Mouse (Mus musculus) hindbrain, embryonic 12.5 days (tissue): Measurements from ENCODE around the gene Blzf1. TPM values are rescaled to one million over a fixed set of nuclear protein-coding genes. Genes with fewer than 3 reads are reported as not detected.

Experiments used
- ATAC-seq: fragments of 200-750 bp; cut with Nextera tagmentation; 2 replicates; pipeline ENCODE4 v1.8.0; 2017; ENCODE audit warnings: moderate TSS enrichment; ENCODE audit not compliant: low FRiP score
- H3K27ac ChIP-seq: fragments of 300-500 bp; sonication (generic); 2 replicates; pipeline ENCODE4 v1.5.1; 2016; ENCODE audit warnings: mild to moderate bottlenecking
- H3K27me3 ChIP-seq: fragments of 300-500 bp; sonication (generic); 2 replicates; pipeline ENCODE4 v1.6.1; 2016; ENCODE audit warnings: mild to moderate bottlenecking
- H3K36me3 ChIP-seq: fragments of 300-500 bp; sonication (generic); 2 replicates; pipeline ENCODE4 v1.6.1; 2016; ENCODE audit warnings: mild to moderate bottlenecking
- H3K4me1 ChIP-seq: fragments of 300-500 bp; sonication (generic); 2 replicates; pipeline ENCODE4 v1.6.1; 2016
- H3K4me2 ChIP-seq: fragments of 300-500 bp; sonication (generic); replicated peaks from 2 replicates; pipeline ENCODE4 v1.6.1; 2016; ENCODE audit warnings: mild to moderate bottlenecking
- H3K4me3 ChIP-seq: fragments of 300-500 bp; sonication (generic); 2 replicates; pipeline ENCODE4 v1.5.1; 2016; ENCODE audit warnings: mild to moderate bottlenecking
- H3K9ac ChIP-seq: fragments of 300-500 bp; sonication (generic); 2 replicates; pipeline ENCODE4 v1.6.1; 2016; ENCODE audit warnings: mild to moderate bottlenecking, moderate library complexity
- H3K9me3 ChIP-seq: fragments of 300-500 bp; sonication (generic); replicated peaks from 2 replicates; pipeline ENCODE4 v1.6.1; 2016; ENCODE audit warnings: mild to moderate bottlenecking
- WGBS: fragments of 180-500 bp; shearing (Covaris S2); methylation state at CpG from one replicate; pipeline ENCODE4 v1.1.7; 2016; 5-methylcytosine and 5-hydroxymethylcytosine counted together
- polyA plus RNA-seq: library from polyadenylated mRNA; unstranded; fragments of >200 nt; fragmentation: Nextera tagmentation; extraction: Ambion mirVana; gene quantifications from 2 replicates; pipeline ENCODE4 v1.2.1, GENCODE M21; 2016

Blzf1 gene
- polyA plus RNA-seq, 1 experiment from 2014 or later: 31.0 TPM

- WGBS: 63% methylated on average over 15 of the region's 15 CpGs
Observed at GRCm38 (mm10) chr1:164287406-164287805, 19.9 kb downstream of the Blzf1 start.

GRCm38 (mm10) chr1:164284007-164284406 lies 23.3 kb downstream of the Blzf1 start:
- 97% methylated on average over 3 of the region's 3 CpGs for WGBS
- no peaks in the 10 kb centered on the region for H3K4me1 ChIP-seq
- no peak overlapping the region for H3K4me2 ChIP-seq
- no peak overlapping the region for H3K9ac ChIP-seq
- no peak for ATAC-seq
- 0 out of 2 replicates have a peak, but pooled peaks cover 3% of the 10 kb centered on the region for H3K36me3 ChIP-seq
- H3K4me3 ChIP-seq: no peak overlapping the region
- no peaks in the 10 kb centered on the region for H3K9me3 ChIP-seq
- H3K27ac ChIP-seq: no peak overlapping the region
- H3K27me3 ChIP-seq: no peaks in the 10 kb centered on the region

More at GRCm38 (mm10) chr1:164287406-164287805, 19.9 kb downstream of the Blzf1 start:
- Histone ChIP-seq H3K4me2 (no peak overlapping the region), H3K4me1 (no peaks in the 10 kb centered on the region), H3K4me3 (no peak overlapping the region), H3K27me3 (no peaks in the 10 kb centered on the region), H3K9ac (no peak overlapping the region), H3K36me3 (peaks cover 19% of the 10 kb centered on the region), H3K27ac (no peak overlapping the region), H3K9me3 (no peaks in the 10 kb centered on the region)
- no peak for ATAC-seq

DNA sequence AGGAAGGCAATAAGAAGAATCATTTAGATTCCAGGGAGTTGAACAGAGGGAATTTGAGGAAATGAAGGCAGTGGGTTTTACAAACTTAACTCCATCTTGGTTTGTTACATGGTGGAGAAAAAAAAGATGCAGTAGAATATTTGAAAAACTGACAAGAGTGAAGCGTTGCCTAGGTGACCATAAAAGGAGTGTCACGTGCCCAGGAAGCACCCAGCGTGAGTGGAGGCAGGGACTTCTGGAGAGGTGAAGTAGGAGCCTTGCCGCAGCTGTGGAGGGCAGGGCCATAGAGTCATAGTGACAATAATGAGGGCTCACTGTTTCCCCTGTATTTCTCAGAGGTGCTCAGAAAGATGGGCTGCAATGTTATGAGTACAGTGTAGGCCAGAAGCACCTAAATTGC lies 28.0 kb downstream of the Blzf1 start:
- H3K9me3 ChIP-seq: no peaks in the 10 kb centered on the region
- no peak for ATAC-seq
- H3K27me3 ChIP-seq: no peaks in the 10 kb centered on the region
- peaks cover 3% of the 10 kb centered on the region; the same call in 1 of the 2 replicates for H3K4me1 ChIP-seq
- WGBS: 80% methylated on average over 4 of the region's 4 CpGs
- no peak overlapping the region for H3K4me2 ChIP-seq
- no peak overlapping the region for H3K4me3 ChIP-seq
- 0 out of 2 replicates have a peak, but pooled peaks cover 3% of the 10 kb centered on the region for H3K36me3 ChIP-seq
- no peak overlapping the region for H3K27ac ChIP-seq
- H3K9ac ChIP-seq: no peak overlapping the region

DNA sequence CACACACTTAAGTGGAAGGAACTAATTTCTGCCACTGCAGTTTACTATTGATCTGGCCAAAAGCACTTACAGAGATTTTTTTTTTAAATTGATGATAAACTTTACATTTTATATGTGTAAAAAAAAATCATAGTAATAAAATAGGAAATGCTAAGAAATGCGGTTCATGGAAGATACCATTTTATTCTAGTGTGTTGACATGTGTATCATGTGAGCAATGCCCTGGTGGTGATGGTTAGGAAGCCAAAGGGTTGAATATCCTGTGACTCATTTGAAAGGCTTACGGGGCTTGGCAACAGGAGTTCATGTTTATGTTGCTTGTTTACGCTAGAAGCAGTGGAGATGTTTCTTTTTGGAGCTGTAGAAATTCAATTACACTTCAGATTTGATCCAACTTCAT lies 30.7 kb downstream of the Blzf1 start:
- H3K27me3 ChIP-seq: peaks cover 5% of the 10 kb centered on the region; the same call in 1 of the 2 replicates
- ATAC-seq: no peak
- H3K36me3 ChIP-seq: 0 out of 2 replicates have a peak, but pooled peaks cover 3% of the 10 kb centered on the region
- no peak overlapping the region for H3K4me3 ChIP-seq
- no peak overlapping the region for H3K27ac ChIP-seq
- no peak overlapping the region for H3K9ac ChIP-seq
- no peak overlapping the region for H3K4me2 ChIP-seq
- no peaks in the 10 kb centered on the region for H3K9me3 ChIP-seq
- 91% methylated on average over 3 of the region's 3 CpGs for WGBS
- peaks cover 3% of the 10 kb centered on the region; the same call in 1 of the 2 replicates for H3K4me1 ChIP-seq

GRCm38 (mm10) chr1:164275455-164275954 lies 31.8 kb downstream of the Blzf1 start, which contains the start of gene Ccdc181:
Gene Ccdc181 (plus strand): TSS chr1:164275585.
- peak within 1 kb of the TSS; percentile 63 for H3K4me3 ChIP-seq
- H3K4me2 ChIP-seq: peak within 1 kb of the TSS; percentile 65
- peak within 1 kb of the TSS; percentile 67 for H3K9ac ChIP-seq
- H3K27ac ChIP-seq: peak within 1 kb of the TSS; percentile 73
- H3K4me1 ChIP-seq: peaks cover 3% of the 10 kb centered on the region; the same call in 1 of the 2 replicates
- no peaks in the 10 kb centered on the region for H3K36me3 ChIP-seq
- H3K9me3 ChIP-seq: no peaks in the 10 kb centered on the region
- under 1% methylated on average over 31 of the region's 31 CpGs for WGBS
- H3K27me3 ChIP-seq: peaks cover 5% of the 10 kb centered on the region; the same call in 1 of the 2 replicates
- ATAC-seq: peak; percentile 100

DNA sequence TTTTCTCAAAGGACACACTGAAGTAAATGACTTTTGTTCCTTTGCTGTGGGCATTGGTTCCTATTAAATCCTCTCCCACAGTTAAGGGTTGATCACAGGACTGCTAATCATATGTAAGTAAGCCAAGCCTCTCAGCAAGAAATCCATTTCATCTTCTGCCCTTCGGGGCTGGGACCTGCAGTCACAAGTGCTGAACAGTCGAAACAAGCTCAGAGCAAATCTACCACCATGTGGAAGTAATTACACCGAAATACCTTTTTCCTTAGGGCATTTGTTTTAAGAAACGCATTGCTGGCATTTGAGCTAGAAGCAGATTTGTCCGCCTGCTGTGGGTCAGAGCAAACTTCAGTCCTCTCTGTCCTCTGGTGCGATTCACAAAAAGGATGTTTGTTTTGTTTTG lies 33.6 kb downstream of the Blzf1 start:
- no peak overlapping the region for H3K27ac ChIP-seq
- no peak for ATAC-seq
- H3K9me3 ChIP-seq: no peaks in the 10 kb centered on the region
- H3K4me3 ChIP-seq: no peak overlapping the region
- H3K36me3 ChIP-seq: no peaks in the 10 kb centered on the region
- H3K4me1 ChIP-seq: peaks cover 3% of the 10 kb centered on the region; the same call in 1 of the 2 replicates
- WGBS: 67% methylated on average over 6 of the region's 6 CpGs
- peaks cover 5% of the 10 kb centered on the region; the same call in 1 of the 2 replicates for H3K27me3 ChIP-seq
- H3K9ac ChIP-seq: no peak overlapping the region
- H3K4me2 ChIP-seq: no peak overlapping the region

DNA sequence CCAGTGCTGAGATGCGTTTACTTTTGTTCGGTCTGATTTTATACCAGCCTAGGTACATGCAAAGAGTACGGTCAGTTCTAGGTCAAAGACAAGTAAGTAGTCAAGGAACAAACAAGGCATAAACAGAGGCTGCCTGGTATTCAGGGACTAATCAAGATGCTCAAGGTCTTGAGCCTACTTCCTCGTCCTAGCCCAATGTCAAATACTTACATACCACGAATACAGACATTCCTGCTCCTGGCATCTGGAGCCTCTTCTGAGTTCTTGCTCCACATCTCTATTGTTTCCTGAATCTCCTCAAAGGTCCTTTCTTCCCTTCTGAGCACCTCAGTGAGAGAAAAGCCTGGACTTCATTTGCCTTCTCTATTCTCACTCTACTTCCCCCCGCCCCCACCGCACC lies 36.3 kb downstream of the Blzf1 start:
- Histone ChIP-seq H3K4me3 (no peak overlapping the region), H3K9ac (no peak overlapping the region), H3K4me1 (peaks cover 2% of the 10 kb centered on the region; the same call in 1 of the 2 replicates), H3K9me3 (no peaks in the 10 kb centered on the region), H3K27ac (no peak overlapping the region), H3K27me3 (peaks cover 5% of the 10 kb centered on the region; the same call in 1 of the 2 replicates), H3K36me3 (no peaks in the 10 kb centered on the region), H3K4me2 (no peak overlapping the region)
- WGBS: 88% methylated on average over 7 of the region's 7 CpGs
- ATAC-seq: no peak

- Histone ChIP-seq H3K36me3 (peaks cover 20% of the 10 kb centered on the region), H3K4me1 (no peaks in the 10 kb centered on the region), H3K27ac (no peak overlapping the region), H3K9ac (no peak overlapping the region), H3K4me2 (no peak overlapping the region), H3K4me3 (no peak overlapping the region), H3K9me3 (no peaks in the 10 kb centered on the region), H3K27me3 (no peaks in the 10 kb centered on the region)
- ATAC-seq: no peak
- WGBS: 93% methylated on average over 7 of the region's 7 CpGs
Observed at GRCm38 (mm10) chr1:164261553-164261952, 45.7 kb downstream of the Blzf1 start.

GRCm38 (mm10) chr1:164260171-164261028 lies 46.9 kb downstream of the Blzf1 start:
- H3K9me3 ChIP-seq: no peaks in the 10 kb centered on the region
- no peak overlapping the region for H3K4me3 ChIP-seq
- no peak for ATAC-seq
- H3K27me3 ChIP-seq: no peaks in the 10 kb centered on the region
- no peak overlapping the region for H3K4me2 ChIP-seq
- no peak overlapping the region for H3K9ac ChIP-seq
- peaks cover 20% of the 10 kb centered on the region for H3K36me3 ChIP-seq
- H3K4me1 ChIP-seq: no peaks in the 10 kb centered on the region
- WGBS: 83% methylated on average over 16 of the region's 16 CpGs
- H3K27ac ChIP-seq: no peak overlapping the region

- ATAC-seq: no peak
- peaks cover 9% of the 10 kb centered on the region for H3K36me3 ChIP-seq
- H3K4me3 ChIP-seq: no peak overlapping the region
- H3K9me3 ChIP-seq: no peaks in the 10 kb centered on the region
- H3K27ac ChIP-seq: no peak overlapping the region
- no peaks in the 10 kb centered on the region for H3K27me3 ChIP-seq
- H3K4me1 ChIP-seq: peaks cover 12% of the 10 kb centered on the region
- no peak overlapping the region for H3K9ac ChIP-seq
- WGBS: 78% methylated on average over 3 of the region's 3 CpGs
- no peak overlapping the region for H3K4me2 ChIP-seq
Observed at GRCm38 (mm10) chr1:164254836-164255235, 52.5 kb downstream of the Blzf1 start.

GRCm38 (mm10) chr1:164252551-164252950 lies 54.7 kb downstream of the Blzf1 start:
- H3K4me3 ChIP-seq: no peak overlapping the region
- no peak overlapping the region for H3K4me2 ChIP-seq
- H3K27me3 ChIP-seq: no peaks in the 10 kb centered on the region; the same call in 1 of the 2 replicates
- H3K27ac ChIP-seq: no peak overlapping the region
- no peak for ATAC-seq
- no peaks in the 10 kb centered on the region for H3K9me3 ChIP-seq
- peaks cover 22% of the 10 kb centered on the region for H3K4me1 ChIP-seq
- H3K9ac ChIP-seq: no peak overlapping the region
- H3K36me3 ChIP-seq: peaks cover 9% of the 10 kb centered on the region
- 77% methylated on average over 5 of the region's 5 CpGs for WGBS

- H3K36me3 ChIP-seq: no peaks in the 10 kb centered on the region
- H3K9ac ChIP-seq: no peak overlapping the region
- 90% methylated on average over 1 of the region's 1 CpGs for WGBS
- no peaks in the 10 kb centered on the region for H3K9me3 ChIP-seq
- no peaks in the 10 kb centered on the region; the same call in 1 of the 2 replicates for H3K27me3 ChIP-seq
- H3K27ac ChIP-seq: no peak overlapping the region
- no peak overlapping the region for H3K4me3 ChIP-seq
- no peak for ATAC-seq
- no peak overlapping the region for H3K4me2 ChIP-seq
- H3K4me1 ChIP-seq: peaks cover 23% of the 10 kb centered on the region
Observed at GRCm38 (mm10) chr1:164251438-164251837, 55.9 kb downstream of the Blzf1 start.
